Mouse (Mus musculus): ENCODE results near the gene Pptc7. TPM values are rescaled to one million over a fixed set of nuclear protein-coding genes. Genes with fewer than 3 reads are reported as not detected.

Pptc7 gene
- 18.7 and 20.7 TPM in 2 replicates for polyA plus RNA-seq (2011; ENCODE audit: insufficient read depth, insufficient read length, low read depth, missing spikeins)

- Histone ChIP-seq H3K9me3 (replicated peaks; ENCODE audit: control insufficient read depth, insufficient read depth, low read length, poor library complexity, severe bottlenecking) (no peaks in the 10 kb centered on the region), H3K4me1 (ENCODE audit: control insufficient read depth, insufficient read depth, low read length) (no peaks in the 10 kb centered on the region), H3K36me3 (ENCODE audit: control insufficient read depth, insufficient read depth, low read length, poor library complexity, severe bottlenecking) (peaks cover 6% of the 10 kb centered on the region; the same call in 1 of the 2 replicates), H3K9ac (ENCODE audit: low read depth, poor library complexity, severe bottlenecking) (peak within 1 kb of the TSS; percentile 97), H3K27me3 (ENCODE audit: control insufficient read depth, insufficient read depth, low read length, poor library complexity, severe bottlenecking) (no peaks in the 10 kb centered on the region), H3K27ac (ENCODE audit: insufficient read depth, low read length) (no peak within 1 kb of the TSS), H3K4me3 (ENCODE audit: low read depth, low read length) (peak within 1 kb of the TSS; percentile 91)
- TF ChIP-seq POLR2A (IDR thresholded peaks at IDR 0.05; ENCODE audit: insufficient read depth, low read length) (no peak), CTCF (IDR thresholded peaks at IDR 0.05; ENCODE audit: low read depth, low read length) (no peak), EP300 (IDR thresholded peaks at IDR 0.05; ENCODE audit: insufficient read depth, low read depth, low read length) (no peak)
These were observed at the start of gene Pptc7 for GRCm38 (mm10) chr5:122284183-122285028. TSS of gene Pptc7 (plus strand) at chr5:122284365.

GRCm38 (mm10) chr5:122235196-122235836 lies 48.8 kb upstream of the Pptc7 start:
- Histone ChIP-seq H3K27me3 (ENCODE audit: control insufficient read depth, insufficient read depth, low read length, poor library complexity, severe bottlenecking) (no peaks in the 10 kb centered on the region), H3K36me3 (ENCODE audit: control insufficient read depth, insufficient read depth, low read length, poor library complexity, severe bottlenecking) (no peaks in the 10 kb centered on the region), H3K9me3 (replicated peaks; ENCODE audit: control insufficient read depth, insufficient read depth, low read length, poor library complexity, severe bottlenecking) (no peaks in the 10 kb centered on the region), H3K27ac (ENCODE audit: insufficient read depth, low read length) (no peak overlapping the region), H3K9ac (ENCODE audit: low read depth, poor library complexity, severe bottlenecking) (no peak overlapping the region), H3K4me3 (ENCODE audit: low read depth, low read length) (no peak overlapping the region), H3K4me1 (ENCODE audit: control insufficient read depth, insufficient read depth, low read length) (no peaks in the 10 kb centered on the region)
- TF ChIP-seq EP300 (IDR thresholded peaks at IDR 0.05; ENCODE audit: insufficient read depth, low read depth, low read length) (no peak), CTCF (IDR thresholded peaks at IDR 0.05; ENCODE audit: low read depth, low read length) (no peak), POLR2A (IDR thresholded peaks at IDR 0.05; ENCODE audit: insufficient read depth, low read length) (no peak)

DNA sequence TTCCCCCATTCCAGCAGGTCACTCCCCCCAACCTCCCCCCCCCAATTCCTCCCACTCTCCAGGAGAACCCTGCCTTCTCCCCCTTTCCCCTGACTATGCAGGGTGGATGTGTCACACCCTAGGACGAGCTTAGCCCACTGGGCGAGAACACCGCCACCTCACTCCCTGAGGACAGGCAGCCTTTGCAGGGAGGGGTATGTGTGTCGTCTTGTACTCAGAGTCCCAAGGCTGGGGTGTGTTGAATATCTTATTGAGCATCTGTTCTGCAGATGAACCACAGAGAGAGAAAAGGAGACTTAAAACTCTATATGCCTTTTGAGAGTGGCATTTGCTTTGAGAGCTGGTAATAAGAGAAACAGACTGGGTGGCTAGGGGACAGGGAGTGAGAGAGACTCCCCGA lies 47.0 kb upstream of the Pptc7 start:
- no peak for TF ChIP-seq CTCF (IDR thresholded peaks at IDR 0.05; ENCODE audit: low read depth, low read length)
- TF ChIP-seq POLR2A (IDR thresholded peaks at IDR 0.05; ENCODE audit: insufficient read depth, low read length): no peak
- no peak for TF ChIP-seq EP300 (IDR thresholded peaks at IDR 0.05; ENCODE audit: insufficient read depth, low read depth, low read length)
- Histone ChIP-seq H3K27ac (ENCODE audit: insufficient read depth, low read length) (no peak overlapping the region), H3K9ac (ENCODE audit: low read depth, poor library complexity, severe bottlenecking) (no peak overlapping the region), H3K4me3 (ENCODE audit: low read depth, low read length) (no peak overlapping the region), H3K9me3 (replicated peaks; ENCODE audit: control insufficient read depth, insufficient read depth, low read length, poor library complexity, severe bottlenecking) (no peaks in the 10 kb centered on the region), H3K27me3 (ENCODE audit: control insufficient read depth, insufficient read depth, low read length, poor library complexity, severe bottlenecking) (no peaks in the 10 kb centered on the region), H3K4me1 (ENCODE audit: control insufficient read depth, insufficient read depth, low read length) (no peaks in the 10 kb centered on the region), H3K36me3 (ENCODE audit: control insufficient read depth, insufficient read depth, low read length, poor library complexity, severe bottlenecking) (no peaks in the 10 kb centered on the region)

GRCm38 (mm10) chr5:122239618-122240017 lies 44.5 kb upstream of the Pptc7 start:
- H3K9me3 ChIP-seq (replicated peaks; ENCODE audit: control insufficient read depth, insufficient read depth, low read length, poor library complexity, severe bottlenecking): no peaks in the 10 kb centered on the region
- no peak overlapping the region for H3K9ac ChIP-seq (ENCODE audit: low read depth, poor library complexity, severe bottlenecking)
- no peak for TF ChIP-seq POLR2A (IDR thresholded peaks at IDR 0.05; ENCODE audit: insufficient read depth, low read length)
- TF ChIP-seq CTCF (IDR thresholded peaks at IDR 0.05; ENCODE audit: low read depth, low read length): no peak
- TF ChIP-seq EP300 (IDR thresholded peaks at IDR 0.05; ENCODE audit: insufficient read depth, low read depth, low read length): no peak
- no peak overlapping the region for H3K27ac ChIP-seq (ENCODE audit: insufficient read depth, low read length)
- H3K4me1 ChIP-seq (ENCODE audit: control insufficient read depth, insufficient read depth, low read length): no peaks in the 10 kb centered on the region
- H3K36me3 ChIP-seq (ENCODE audit: control insufficient read depth, insufficient read depth, low read length, poor library complexity, severe bottlenecking): no peaks in the 10 kb centered on the region
- H3K27me3 ChIP-seq (ENCODE audit: control insufficient read depth, insufficient read depth, low read length, poor library complexity, severe bottlenecking): no peaks in the 10 kb centered on the region
- no peak overlapping the region for H3K4me3 ChIP-seq (ENCODE audit: low read depth, low read length)

GRCm38 (mm10) chr5:122240521-122240920 lies 43.6 kb upstream of the Pptc7 start:
- Histone ChIP-seq H3K9ac (ENCODE audit: low read depth, poor library complexity, severe bottlenecking) (no peak overlapping the region), H3K27me3 (ENCODE audit: control insufficient read depth, insufficient read depth, low read length, poor library complexity, severe bottlenecking) (no peaks in the 10 kb centered on the region), H3K36me3 (ENCODE audit: control insufficient read depth, insufficient read depth, low read length, poor library complexity, severe bottlenecking) (no peaks in the 10 kb centered on the region)

GRCm38 (mm10) chr5:122240989-122241388 lies 43.2 kb upstream of the Pptc7 start:
- TF ChIP-seq CTCF (IDR thresholded peaks at IDR 0.05; ENCODE audit: low read depth, low read length) (no peak), EP300 (IDR thresholded peaks at IDR 0.05; ENCODE audit: insufficient read depth, low read depth, low read length) (no peak), POLR2A (IDR thresholded peaks at IDR 0.05; ENCODE audit: insufficient read depth, low read length) (no peak)
- Histone ChIP-seq H3K4me1 (ENCODE audit: control insufficient read depth, insufficient read depth, low read length) (no peaks in the 10 kb centered on the region), H3K27ac (ENCODE audit: insufficient read depth, low read length) (no peak overlapping the region), H3K9ac (ENCODE audit: low read depth, poor library complexity, severe bottlenecking) (no peak overlapping the region), H3K9me3 (replicated peaks; ENCODE audit: control insufficient read depth, insufficient read depth, low read length, poor library complexity, severe bottlenecking) (no peaks in the 10 kb centered on the region), H3K27me3 (ENCODE audit: control insufficient read depth, insufficient read depth, low read length, poor library complexity, severe bottlenecking) (no peaks in the 10 kb centered on the region), H3K4me3 (ENCODE audit: low read depth, low read length) (no peak overlapping the region), H3K36me3 (ENCODE audit: control insufficient read depth, insufficient read depth, low read length, poor library complexity, severe bottlenecking) (no peaks in the 10 kb centered on the region)

More at GRCm38 (mm10) chr5:122240521-122240920, 43.6 kb upstream of the Pptc7 start:
- no peak overlapping the region for H3K4me3 ChIP-seq (ENCODE audit: low read depth, low read length)
- no peaks in the 10 kb centered on the region for H3K4me1 ChIP-seq (ENCODE audit: control insufficient read depth, insufficient read depth, low read length)
- no peak for TF ChIP-seq POLR2A (IDR thresholded peaks at IDR 0.05; ENCODE audit: insufficient read depth, low read length)
- no peak for TF ChIP-seq CTCF (IDR thresholded peaks at IDR 0.05; ENCODE audit: low read depth, low read length)
- TF ChIP-seq EP300 (IDR thresholded peaks at IDR 0.05; ENCODE audit: insufficient read depth, low read depth, low read length): no peak
- no peaks in the 10 kb centered on the region for H3K9me3 ChIP-seq (replicated peaks; ENCODE audit: control insufficient read depth, insufficient read depth, low read length, poor library complexity, severe bottlenecking)
- no peak overlapping the region for H3K27ac ChIP-seq (ENCODE audit: insufficient read depth, low read length)

All from ES-Bruce4 (cell line).